Mouse (Mus musculus) brain, embryonic 14.5 days (tissue): ENCODE data around the gene Sox9. TPM values are rescaled to one million over a fixed set of nuclear protein-coding genes. Genes with fewer than 3 reads are reported as not detected.

ENCODE experiments used
- DNase-seq: peaks from one replicate; pipeline ENCODE4 v3.0.0-alpha.2; 2011; ENCODE audit warnings: low read depth
- CTCF ChIP-seq: fragments of 200-500 bp; IDR thresholded peaks from 2 replicates; pipeline ENCODE4 v1.5.1; 2012; ENCODE audit warnings: inconsistent platforms, mild to moderate bottlenecking, moderate library complexity, borderline replicate concordance; ENCODE audit not compliant: insufficient read depth, insufficient read length; ENCODE audit errors: extremely low read depth
- POLR2A ChIP-seq: fragments of 200-500 bp; IDR thresholded peaks from 2 replicates; pipeline ENCODE4 v1.6.1; 2012; ENCODE audit warnings: mild to moderate bottlenecking, inconsistent platforms, borderline replicate concordance; ENCODE audit not compliant: poor library complexity, insufficient read depth, insufficient read length, severe bottlenecking; ENCODE audit errors: extremely low read depth
- polyA plus RNA-seq: library from polyadenylated mRNA; depleted of rRNA; stranded (reverse); fragments of >200 nt; gene quantifications from 2 replicates; pipeline ENCODE4 v1.2.3, GENCODE M21; 2012

Gene Sox9
- polyA plus RNA-seq, 1 experiment = 33.2 TPM

GRCm38 (mm10) chr11:112834245-112835005 is 52.4 kb downstream of the Sox9 start:
- TF ChIP-seq CTCF = no peak
- TF ChIP-seq POLR2A = no peak
- DNase-seq = peak; percentile 31

DNA sequence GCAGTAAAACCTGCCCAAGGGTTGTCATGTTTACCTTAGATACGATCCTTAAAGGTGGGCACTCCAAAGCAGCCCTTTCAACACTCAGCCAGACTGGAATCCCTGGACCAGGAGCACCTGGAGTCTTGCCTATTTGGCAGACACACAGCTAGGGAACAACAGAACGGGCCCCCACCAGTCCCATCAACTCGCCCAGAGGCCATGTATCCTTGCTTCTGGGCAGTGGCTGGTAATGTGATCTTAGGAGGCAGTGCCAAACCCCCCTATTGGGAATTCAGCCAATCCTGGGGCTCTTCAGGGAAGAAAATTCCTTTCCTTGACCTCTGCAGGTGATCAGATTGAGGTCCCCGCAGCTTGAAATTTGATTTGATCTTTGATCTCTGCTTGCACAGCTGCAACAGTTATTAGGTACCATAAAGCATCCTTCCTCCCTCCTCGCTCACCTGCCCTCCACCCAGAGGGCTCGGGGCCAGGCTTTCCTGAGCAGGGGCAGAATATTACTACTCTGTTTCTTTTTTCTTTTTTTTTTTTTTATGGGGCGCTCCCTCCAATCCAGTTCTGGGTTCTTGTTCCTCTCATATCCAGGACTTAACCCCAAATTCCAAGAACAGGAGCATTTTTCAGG is 53.6 kb downstream of the Sox9 start:
- DNase-seq = peak; percentile 52

More for the DNA sequence above, 53.6 kb downstream of the Sox9 start:
- TF ChIP-seq CTCF (no peak), POLR2A (no peak)
